Mouse (Mus musculus) hindbrain, embryonic 14.5 days (tissue): ENCODE measurements around the gene Anapc10. TPM values are rescaled to one million over a fixed set of nuclear protein-coding genes. Genes with fewer than 3 reads are reported as not detected.

ENCODE experiments used
- ATAC-seq: fragments of 200-750 bp; cut with Nextera tagmentation; 2 replicates; pipeline ENCODE4 v1.8.0; 2017; ENCODE audit warnings: moderate number of reproducible peaks, mild to moderate bottlenecking, moderate TSS enrichment, moderate library complexity; ENCODE audit not compliant: low FRiP score
- DNase-seq: peaks from one replicate; pipeline ENCODE4 v3.0.0-alpha.2; 2015; ENCODE audit warnings: low spot score
- H3K27ac ChIP-seq: fragments of 300-500 bp; sonication (generic); 2 replicates; pipeline ENCODE4 v1.5.1; 2014; ENCODE audit warnings: mild to moderate bottlenecking, moderate library complexity
- H3K27me3 ChIP-seq: fragments of 300-500 bp; sonication (generic); 2 replicates; pipeline ENCODE4 v1.6.1; 2014; ENCODE audit warnings: mild to moderate bottlenecking, low read length, mixed read lengths; ENCODE audit not compliant: control insufficient read depth, insufficient read depth
- H3K36me3 ChIP-seq: fragments of 300-500 bp; sonication (generic); replicated peaks from 2 replicates; pipeline ENCODE4 v1.6.1; 2014; ENCODE audit not compliant: control insufficient read depth, insufficient read depth
- H3K4me1 ChIP-seq: fragments of 300-500 bp; sonication (generic); replicated peaks from 2 replicates; pipeline ENCODE4 v1.6.1; 2014; ENCODE audit warnings: antibody characterized with exemption, low read length, mixed read lengths; ENCODE audit not compliant: control insufficient read depth, insufficient read depth
- H3K4me2 ChIP-seq: fragments of 300-500 bp; sonication (generic); replicated peaks from 2 replicates; pipeline ENCODE4 v1.6.1; 2014; ENCODE audit warnings: mild to moderate bottlenecking, moderate library complexity
- H3K4me3 ChIP-seq: fragments of 300-500 bp; sonication (generic); replicated peaks from 2 replicates; pipeline ENCODE4 v1.5.1; 2014; ENCODE audit warnings: mild to moderate bottlenecking, low read length
- H3K9ac ChIP-seq: fragments of 300-500 bp; sonication (generic); 2 replicates; pipeline ENCODE4 v1.6.1; 2014
- H3K9me3 ChIP-seq: fragments of 300-500 bp; sonication (generic); 2 replicates; pipeline ENCODE4 v1.6.1; 2016; ENCODE audit warnings: low read length; ENCODE audit not compliant: control insufficient read depth
- WGBS: fragments of 180-500 bp; shearing (Covaris S2); extraction: QIAGEN DNeasy Blood & Tissue Kit; methylation state at CpG from one replicate; pipeline ENCODE4 v1.1.7; 2014; 5-methylcytosine and 5-hydroxymethylcytosine counted together
- polyA plus RNA-seq: library from polyadenylated mRNA; unstranded; fragments of >200 nt; fragmentation: Nextera tagmentation; extraction: Ambion mirVana; gene quantifications from 2 replicates; pipeline ENCODE4 v1.2.1, GENCODE M21; 2014

Anapc10 gene
- polyA plus RNA-seq, 1 experiment from 2014 or later: 42.4 TPM

GRCm38 (mm10) chr8:79796690-79797089 lies 85.1 kb downstream of the Anapc10 start:
- WGBS: 74% methylated on average over 7 of the region's 7 CpGs
- DNase-seq (no peak), ATAC-seq (no peak)

GRCm38 (mm10) chr8:79804499-79804898 lies 92.9 kb downstream of the Anapc10 start:
- no peaks in the 10 kb centered on the region for H3K9me3 ChIP-seq
- no peak overlapping the region for H3K4me2 ChIP-seq
- ATAC-seq (no peak), DNase-seq (no peak)
- H3K27me3 ChIP-seq: no peaks in the 10 kb centered on the region
- no peak overlapping the region for H3K4me3 ChIP-seq
- 89% methylated on average over 6 of the region's 6 CpGs for WGBS
- no peaks in the 10 kb centered on the region for H3K36me3 ChIP-seq
- no peaks in the 10 kb centered on the region for H3K4me1 ChIP-seq
- H3K27ac ChIP-seq: no peak overlapping the region
- H3K9ac ChIP-seq: no peak overlapping the region

More at GRCm38 (mm10) chr8:79796690-79797089, 85.1 kb downstream of the Anapc10 start:
- Histone ChIP-seq H3K9me3 (no peaks in the 10 kb centered on the region), H3K27ac (no peak overlapping the region), H3K27me3 (no peaks in the 10 kb centered on the region), H3K4me3 (no peak overlapping the region), H3K9ac (no peak overlapping the region), H3K36me3 (no peaks in the 10 kb centered on the region), H3K4me2 (no peak overlapping the region), H3K4me1 (no peaks in the 10 kb centered on the region)

- H3K9me3 ChIP-seq: no peaks in the 10 kb centered on the region
- 71% methylated on average over 6 of the region's 6 CpGs for WGBS
- no peak overlapping the region for H3K4me3 ChIP-seq
- ATAC-seq: no peak
- no peaks in the 10 kb centered on the region for H3K27me3 ChIP-seq
- no peaks in the 10 kb centered on the region for H3K36me3 ChIP-seq
- H3K4me1 ChIP-seq: no peaks in the 10 kb centered on the region
- H3K27ac ChIP-seq: no peak overlapping the region
- DNase-seq: no peak
- no peak overlapping the region for H3K4me2 ChIP-seq
- no peak overlapping the region for H3K9ac ChIP-seq
Observed at GRCm38 (mm10) chr8:79806971-79807370, 95.4 kb downstream of the Anapc10 start.

- no peak overlapping the region for H3K4me2 ChIP-seq
- no peak overlapping the region for H3K9ac ChIP-seq
- no peak overlapping the region for H3K4me3 ChIP-seq
- H3K9me3 ChIP-seq: no peaks in the 10 kb centered on the region
- 90% methylated on average over 5 of the region's 5 CpGs for WGBS
- H3K4me1 ChIP-seq: peaks cover 9% of the 10 kb centered on the region; the same call in 1 of the 2 replicates
- H3K27ac ChIP-seq: no peak overlapping the region
- H3K36me3 ChIP-seq: no peaks in the 10 kb centered on the region
- H3K27me3 ChIP-seq: no peaks in the 10 kb centered on the region
- DNase-seq (no peak), ATAC-seq (no peak)
Observed at GRCm38 (mm10) chr8:79826534-79826933, 114.9 kb downstream of the Anapc10 start.

Other genes with a start within 250 kb of the Anapc10 start
- 18.1 and 20.9 TPM in 2 replicates for gene Otud4, start 72.2 kb upstream of the Anapc10 start, polyA plus RNA-seq
- 89.8 and 99.0 TPM in 2 replicates for gene Abce1, start 80 bp upstream of the Anapc10 start, polyA plus RNA-seq